In genomic region chr5:99905731-99906130, GRCm38 (mm10) we compare ENCODE assay signal across 8 mouse cellular contexts. TPM values are rescaled to one million over a fixed set of nuclear protein-coding genes. Genes with fewer than 3 reads are reported as not detected.
DNase-seq lines count a peak whose midpoint lies in the region; ATAC-seq and TF ChIP-seq lines count a peak whose summit lies in the region.

No protein-coding gene starts in this region.

- ATAC-seq in heart, embryonic 12.5 days (ENCODE audit: insufficient number of reproducible peaks, low FRiP score), result no peak
- no peak for ATAC-seq in limb, embryonic 15.5 days (ENCODE audit: insufficient number of reproducible peaks, low FRiP score, low TSS enrichment, low read depth)

- peak overlapping the region; percentile 98; the same call in 1 of the 2 replicates for H3K27ac ChIP-seq in heart, embryonic 12.5 days (ENCODE audit: poor library complexity, severe bottlenecking)
- H3K27ac ChIP-seq in testis, adult 2 months (ENCODE audit: control insufficient read depth, insufficient read depth, low read depth, low read length), result peak overlapping the region; percentile 98; the same call in 1 of the 2 replicates
- peak overlapping the region; percentile 97 for H3K27ac ChIP-seq in limb, embryonic 15.5 days

- H3K36me3 ChIP-seq in heart, embryonic 12.5 days, result no peaks in the 10 kb centered on the region
- no peaks in the 10 kb centered on the region for H3K36me3 ChIP-seq in testis, adult 2 months (ENCODE audit: control insufficient read depth, insufficient read depth, low read length)
- H3K36me3 ChIP-seq in limb, embryonic 15.5 days, result no peaks in the 10 kb centered on the region

- 0 out of 2 replicates have a peak, but pooled peaks cover 4% of the 10 kb centered on the region for H3K27me3 ChIP-seq in heart, embryonic 12.5 days (replicated peaks)
- H3K27me3 ChIP-seq in testis, adult 2 months (ENCODE audit: control insufficient read depth, insufficient read depth, low read length), result no peaks in the 10 kb centered on the region
- H3K27me3 ChIP-seq in limb, embryonic 15.5 days, result no peaks in the 10 kb centered on the region

- H3K4me2 ChIP-seq in heart, embryonic 12.5 days, result peak overlapping the region; percentile 76
- no peak overlapping the region for H3K4me2 ChIP-seq in limb, embryonic 15.5 days

- H3K4me3 ChIP-seq in heart, embryonic 12.5 days, result peak overlapping the region; percentile 62; the same call in 1 of the 2 replicates
- peak overlapping the region; percentile 95 for H3K4me3 ChIP-seq in testis, adult 2 months (ENCODE audit: control insufficient read depth, low read depth, low read length)
- H3K4me3 ChIP-seq in limb, embryonic 15.5 days, result peak overlapping the region; percentile 68

- DNase-seq in heart, postnatal 25 days (ENCODE audit: low spot score), result no peak
- no peak for DNase-seq in testis, postnatal 10 days (ENCODE audit: low spot score)
- no peak for DNase-seq in frontal cortex, postnatal 36 days (ENCODE audit: low spot score in 2 of 2)
- DNase-seq in frontal cortex, postnatal 25 days (ENCODE audit: low spot score in 2 of 2), result no peak
- DNase-seq in retina, embryonic 14.5 days (ENCODE audit: low spot score), result no peak

- no peak for TF ChIP-seq CTCF in testis, adult 2 months (IDR thresholded peaks at IDR 0.05; ENCODE audit: control insufficient read depth, insufficient read depth, insufficient replicate concordance, low read depth, low read length)

- no peak overlapping the region for H3K9ac ChIP-seq in heart, embryonic 12.5 days
- H3K9ac ChIP-seq in limb, embryonic 15.5 days, result no peak overlapping the region

- intact Hi-C loops in heart, postnatal 25 days (cut with DNase I), result no loop called here

- H3K4me1 ChIP-seq in heart, embryonic 12.5 days (replicated peaks), result 0 out of 2 replicates have a peak, but pooled peaks cover 3% of the 10 kb centered on the region
- peaks cover 4% of the 10 kb centered on the region for H3K4me1 ChIP-seq in testis, adult 2 months (ENCODE audit: control insufficient read depth, insufficient read depth, low read length)
- peaks cover 4% of the 10 kb centered on the region for H3K4me1 ChIP-seq in limb, embryonic 15.5 days

- H3K9me3 ChIP-seq in heart, embryonic 12.5 days (replicated peaks), result no peaks in the 10 kb centered on the region
- no peaks in the 10 kb centered on the region for H3K9me3 ChIP-seq in limb, embryonic 15.5 days

- no peak for TF ChIP-seq POLR2A in testis, adult 2 months (IDR thresholded peaks at IDR 0.05; ENCODE audit: control insufficient read depth, low read depth, low read length)

- 60% methylated on average over 7 of the region's 7 CpGs for WGBS in heart, embryonic 12.5 days
- WGBS in limb, embryonic 15.5 days, result 46% methylated on average over 7 of the region's 7 CpGs

RNA-seq across cellular contexts. Expression of gene Vamp9, which starts 0.3 kb away (rescaled TPM):
- 0.60 TPM in 1 of 2 replicates, not detected in the other for polyA plus RNA-seq in heart, embryonic 12.5 days (2016; fragmentation: Nextera tagmentation; extraction: Ambion mirVana)
- total RNA-seq in heart, postnatal 25 days (2021), result not detected
- polyA plus RNA-seq in testis, adult 2 months (2012; rRNA removed), result 2.9 and 3.7 TPM in 2 replicates
- 0.54 and 0.63 TPM in 2 replicates for polyA plus RNA-seq in limb, embryonic 15.5 days (2015; fragmentation: Nextera tagmentation; extraction: Ambion mirVana)
